Mouse (Mus musculus) midbrain, embryonic 16.5 days (tissue): ENCODE measurements at regions not wholly inside any gene's neighbourhood (a gene's known extent, or its start where the extent isn't known, plus 50 kb on each side); places are given as distances from the start of the nearest gene placed in this dataset.

Experiments
- ATAC-seq: fragments of 200-750 bp; cut with Nextera tagmentation; 2 replicates; pipeline ENCODE4 v1.8.0; 2017; ENCODE audit warnings: moderate TSS enrichment
- H3K27ac ChIP-seq: fragments of 300-500 bp; sonication (generic); 2 replicates; pipeline ENCODE4 v1.5.1; 2014; ENCODE audit warnings: mild to moderate bottlenecking, low read length, mixed read lengths
- H3K27me3 ChIP-seq: fragments of 300-500 bp; sonication (generic); 2 replicates; pipeline ENCODE4 v1.6.1; 2014; ENCODE audit warnings: low read depth, low read length, mixed read lengths; ENCODE audit not compliant: control insufficient read depth, insufficient read depth
- H3K36me3 ChIP-seq: fragments of 300-500 bp; sonication (generic); 2 replicates; pipeline ENCODE4 v1.6.1; 2014; ENCODE audit warnings: mild to moderate bottlenecking, low read length, moderate library complexity, mixed read lengths; ENCODE audit not compliant: control insufficient read depth, insufficient read depth
- H3K4me1 ChIP-seq: fragments of 300-500 bp; sonication (generic); 2 replicates; pipeline ENCODE4 v1.6.1; 2014; ENCODE audit warnings: mild to moderate bottlenecking, low read length, mixed read lengths; ENCODE audit not compliant: control insufficient read depth, insufficient read depth
- H3K4me2 ChIP-seq: fragments of 300-500 bp; sonication (generic); 2 replicates; pipeline ENCODE4 v1.6.1; 2014; ENCODE audit warnings: mild to moderate bottlenecking, low read length, mixed read lengths
- H3K4me3 ChIP-seq: fragments of 300-500 bp; sonication (generic); 2 replicates; pipeline ENCODE4 v1.5.1; 2014; ENCODE audit warnings: low read depth, mild to moderate bottlenecking, low read length, moderate library complexity, mixed read lengths
- H3K9ac ChIP-seq: fragments of 300-500 bp; sonication (generic); 2 replicates; pipeline ENCODE4 v1.6.1; 2014; ENCODE audit warnings: low read depth, low read length, mixed read lengths
- H3K9me3 ChIP-seq: fragments of 300-500 bp; sonication (generic); replicated peaks from 2 replicates; pipeline ENCODE4 v1.6.1; 2014; ENCODE audit warnings: mild to moderate bottlenecking, low read length, mixed read lengths; ENCODE audit not compliant: control insufficient read depth, poor library complexity, severe bottlenecking
- WGBS: fragments of 180-500 bp; shearing (Covaris S2); extraction: QIAGEN DNeasy Blood & Tissue Kit; methylation state at CpG from one replicate; pipeline ENCODE4 v1.1.7; 2014; 5-methylcytosine and 5-hydroxymethylcytosine counted together

DNA sequence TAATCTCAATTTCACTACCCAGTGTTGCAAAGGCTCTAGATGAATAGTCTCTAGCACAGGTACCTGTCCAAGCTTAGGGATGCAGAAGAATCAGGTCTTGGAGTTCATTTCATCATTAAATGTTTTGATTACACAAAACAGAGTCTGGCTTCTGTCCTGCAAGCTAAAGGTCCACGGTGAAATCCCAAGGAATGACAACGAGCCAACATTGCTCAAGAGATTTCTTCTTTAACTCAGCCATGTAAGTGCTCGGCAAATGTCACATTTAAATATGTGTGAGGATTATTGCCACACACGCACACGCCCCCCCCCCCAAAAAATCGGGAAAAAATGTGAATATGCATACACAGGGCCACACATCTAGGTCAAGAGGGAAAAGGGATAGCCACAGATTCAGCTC is 1666.4 kb upstream of the 5930422O12Rik start:
- no peak overlapping the region for H3K27ac ChIP-seq
- 83% methylated on average over 6 of the region's 6 CpGs for WGBS
- H3K4me1 ChIP-seq, result no peaks in the 10 kb centered on the region
- no peaks in the 10 kb centered on the region for H3K9me3 ChIP-seq
- no peak overlapping the region for H3K9ac ChIP-seq
- H3K4me3 ChIP-seq, result no peak overlapping the region
- no peak for ATAC-seq
- no peak overlapping the region for H3K4me2 ChIP-seq
- no peaks in the 10 kb centered on the region for H3K27me3 ChIP-seq
- H3K36me3 ChIP-seq, result no peaks in the 10 kb centered on the region
